Mouse (Mus musculus) heart, postnatal 0 days (tissue): ENCODE data around the gene Cdr2l.

Experiments used
- CTCF ChIP-seq: IDR thresholded peaks from 2 replicates; pipeline ENCODE4 v1.5.1; 2016; ENCODE audit warnings: antibody characterized with exemption, control low read depth, low read depth
- EP300 ChIP-seq: IDR thresholded peaks from 2 replicates; pipeline ENCODE4 v1.6.1; 2016; ENCODE audit warnings: antibody characterized with exemption, low read depth

- TF ChIP-seq CTCF (no peak), EP300 (no peak)
Measured at GRCm38 (mm10) chr11:115376722-115377121, 5.0 kb upstream of the Cdr2l start.
